Mouse (Mus musculus): ENCODE measurements at regions not wholly inside any gene's neighbourhood (a gene's known extent, or its start where the extent isn't known, plus 50 kb on each side); places are given as distances from the start of the nearest gene placed in this dataset.

- intact Hi-C loops (cut with DNase I) = no loop called here
- no peak for DNase-seq (ENCODE audit: extremely low spot score in 1 of 2, low spot score in 2 of 2)
These were observed 251.1 kb upstream of the Tenm4 start for GRCm38 (mm10) chr7:95919932-95920331.

DNA sequence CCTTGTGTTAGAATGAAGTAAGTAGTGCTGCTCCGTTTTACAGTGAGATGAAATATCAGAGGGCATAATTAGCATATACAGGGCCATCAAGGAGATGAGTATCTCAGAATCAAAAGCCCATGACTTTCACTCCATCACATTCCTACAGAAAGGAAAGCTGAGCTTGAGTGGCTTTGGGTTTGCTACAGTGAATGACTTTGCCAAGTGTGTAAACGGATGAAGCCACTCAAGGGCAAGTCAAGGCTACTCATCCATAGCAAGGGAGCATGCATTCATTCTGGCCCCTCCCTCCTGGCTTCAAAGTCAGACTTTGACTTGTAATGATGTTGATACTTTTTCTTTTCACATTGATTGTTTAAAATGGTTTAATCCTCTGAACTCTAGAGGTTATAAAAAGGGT lies 246.2 kb upstream of the Tenm4 start:
- intact Hi-C loops (cut with DNase I) = loop anchor here (2.0 kb wide), 1 partner anchor 34 kb away; no protein-coding TSS in a partner anchor
- no peak for DNase-seq (ENCODE audit: extremely low spot score in 1 of 2, low spot score in 2 of 2)

- intact Hi-C loops (cut with DNase I) = no loop called here
These were observed 244.7 kb upstream of the Tenm4 start for GRCm38 (mm10) chr7:95926119-95927039.

DNA sequence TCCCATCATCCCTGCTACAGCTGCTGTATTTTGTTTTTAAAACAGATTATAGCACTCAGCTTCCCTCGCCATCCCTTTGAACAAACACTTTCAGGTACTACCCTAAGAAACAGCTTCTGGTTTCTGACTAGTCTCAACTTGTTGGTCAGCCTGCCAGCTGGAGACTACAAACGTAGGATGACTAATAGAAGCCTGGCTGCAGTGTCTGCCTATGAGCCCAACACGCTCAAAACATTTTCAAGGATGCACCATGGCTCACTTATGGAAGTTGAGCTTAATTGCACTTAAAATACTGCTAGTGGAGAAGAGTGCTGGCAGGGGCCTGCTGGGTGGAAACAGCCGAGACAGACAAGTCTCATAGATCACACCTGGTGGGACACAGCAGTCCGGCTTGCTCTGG lies 234.4 kb upstream of the Tenm4 start:
- intact Hi-C loops (cut with DNase I) = no loop called here
- DNase-seq (ENCODE audit: extremely low spot score in 1 of 2, low spot score in 2 of 2) = no peak

More at GRCm38 (mm10) chr7:95926119-95927039, 244.7 kb upstream of the Tenm4 start:
- peak in 1 of 2 experiments; percentile 20 for DNase-seq (ENCODE audit: extremely low spot score in 1 of 2, low spot score in 2 of 2)

GRCm38 (mm10) chr7:95943420-95943819 lies 227.6 kb upstream of the Tenm4 start:
- no peak for DNase-seq (ENCODE audit: extremely low spot score in 1 of 2, low spot score in 2 of 2)
- intact Hi-C loops (cut with DNase I) = no loop called here

DNA sequence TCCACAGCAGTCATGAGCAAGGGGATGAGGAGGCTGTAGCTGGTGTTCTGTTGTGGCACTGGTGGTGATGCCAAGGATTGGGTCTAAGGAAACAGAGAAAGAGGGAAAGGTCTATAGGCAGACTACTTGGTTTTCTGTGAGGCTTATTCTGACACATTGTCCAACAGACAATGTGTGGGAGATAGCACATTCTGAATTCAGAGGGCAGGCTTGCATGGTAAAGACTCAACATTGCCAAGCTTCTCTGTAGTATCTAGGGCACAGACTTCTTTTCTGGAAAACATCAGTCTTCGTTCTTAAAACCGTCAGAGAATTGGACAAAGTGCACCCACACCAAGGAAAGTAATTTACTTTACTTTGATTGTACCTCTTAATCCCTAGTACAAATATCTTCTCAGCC lies 218.7 kb upstream of the Tenm4 start:
- DNase-seq (ENCODE audit: extremely low spot score in 1 of 2, low spot score in 2 of 2) = no peak
- intact Hi-C loops (cut with DNase I) = no loop called here

- intact Hi-C loops (cut with DNase I) = no loop called here
- no peak for DNase-seq (ENCODE audit: extremely low spot score in 1 of 2, low spot score in 2 of 2)
These were observed 216.5 kb upstream of the Tenm4 start for GRCm38 (mm10) chr7:95954511-95954910.

DNA sequence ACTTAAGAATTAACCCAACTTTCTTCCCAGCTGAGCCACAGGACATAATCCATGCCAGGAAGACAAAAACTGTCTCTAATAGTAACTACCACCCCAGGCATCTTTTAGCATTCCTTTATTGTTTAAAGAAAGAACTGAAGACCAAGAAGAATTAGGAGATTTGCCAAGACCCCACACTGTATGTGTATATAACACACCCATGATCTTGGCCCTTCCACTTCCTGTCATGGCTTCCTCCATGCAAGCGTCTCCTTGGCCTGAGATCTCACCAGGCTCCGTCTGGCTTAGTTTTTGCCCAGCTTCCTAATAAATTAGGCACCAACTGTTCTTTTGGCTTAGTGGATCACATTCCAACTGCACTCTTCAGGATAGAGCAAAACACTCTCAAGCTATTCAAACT lies 215.9 kb upstream of the Tenm4 start:
- no peak for DNase-seq (ENCODE audit: extremely low spot score in 1 of 2, low spot score in 2 of 2)
- intact Hi-C loops (cut with DNase I) = no loop called here

DNA sequence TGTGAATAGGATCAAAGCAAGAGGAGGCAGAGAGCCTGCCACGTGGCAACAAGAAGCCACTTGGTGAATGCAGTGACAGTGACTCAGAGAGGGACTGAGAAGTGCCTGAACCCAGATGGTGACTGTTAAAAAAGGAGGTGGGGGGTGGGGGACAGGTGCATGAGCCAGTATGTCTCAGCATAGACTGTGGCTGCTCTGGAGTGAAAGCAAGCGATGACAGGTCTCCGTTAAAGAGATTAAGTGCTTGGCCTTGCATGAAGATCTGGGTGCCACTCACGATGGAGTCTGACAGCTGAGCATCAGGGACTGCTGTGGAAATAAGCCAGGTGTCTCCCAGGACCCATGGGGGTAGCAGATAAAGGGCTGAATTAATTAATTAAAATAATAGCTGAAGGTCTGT lies 212.0 kb upstream of the Tenm4 start:
- no peak for DNase-seq (ENCODE audit: extremely low spot score in 1 of 2, low spot score in 2 of 2)
- intact Hi-C loops (cut with DNase I) = no loop called here

DNA sequence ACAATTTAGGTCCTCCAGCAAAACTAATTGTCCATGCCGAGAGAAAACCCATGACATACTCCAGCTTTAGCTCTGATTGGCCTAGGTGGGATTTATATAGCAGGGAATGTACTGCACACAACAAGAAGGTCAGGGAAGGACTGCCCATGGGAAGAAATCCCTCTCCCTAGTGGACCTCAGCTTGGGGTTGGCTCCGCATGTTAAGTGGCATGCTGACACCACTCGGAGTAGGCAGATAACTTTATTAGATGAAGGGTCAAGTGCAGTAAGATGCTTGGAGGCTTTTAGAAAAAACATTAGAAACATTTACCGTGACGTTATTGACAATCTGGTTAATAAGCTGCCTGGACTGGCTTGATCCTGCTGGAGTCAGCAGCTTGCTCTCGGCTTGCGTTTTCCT lies 199.2 kb upstream of the Tenm4 start:
- intact Hi-C loops (cut with DNase I) = no loop called here
- DNase-seq (ENCODE audit: extremely low spot score in 1 of 2, low spot score in 2 of 2) = no peak

GRCm38 (mm10) chr7:95974085-95974484 lies 197.0 kb upstream of the Tenm4 start:
- intact Hi-C loops (cut with DNase I) = no loop called here
- no peak for DNase-seq (ENCODE audit: extremely low spot score in 1 of 2, low spot score in 2 of 2)

- intact Hi-C loops (cut with DNase I) = no loop called here
- no peak for DNase-seq (ENCODE audit: extremely low spot score in 1 of 2, low spot score in 2 of 2)
These were observed 179.6 kb upstream of the Tenm4 start for GRCm38 (mm10) chr7:95991250-95992032.

GRCm38 (mm10) chr7:95992033-95992516 lies 179.0 kb upstream of the Tenm4 start:
- DNase-seq (ENCODE audit: extremely low spot score in 1 of 2, low spot score in 2 of 2) = no peak
- intact Hi-C loops (cut with DNase I) = no loop called here

DNA sequence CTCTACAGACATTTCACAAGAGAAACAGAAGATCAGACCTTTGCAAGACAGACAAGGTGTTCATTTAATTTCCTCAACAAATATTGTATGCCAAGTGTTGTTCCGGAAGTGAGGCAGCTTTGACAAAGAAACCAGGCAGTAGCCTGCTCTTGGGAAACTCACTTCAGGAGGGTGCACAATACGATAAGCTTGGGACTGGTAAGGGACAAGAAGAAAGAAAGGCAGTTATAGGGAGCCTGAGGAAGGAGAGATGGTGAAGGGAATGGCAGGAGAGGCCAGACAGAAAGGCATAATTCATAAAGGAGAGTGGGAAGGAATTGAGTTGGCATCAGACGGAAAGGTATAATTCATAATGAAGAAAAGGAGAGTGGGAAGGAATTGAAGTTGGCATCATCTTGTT lies 178.5 kb upstream of the Tenm4 start:
- DNase-seq (ENCODE audit: extremely low spot score in 1 of 2, low spot score in 2 of 2) = no peak
- intact Hi-C loops (cut with DNase I) = no loop called here

DNA sequence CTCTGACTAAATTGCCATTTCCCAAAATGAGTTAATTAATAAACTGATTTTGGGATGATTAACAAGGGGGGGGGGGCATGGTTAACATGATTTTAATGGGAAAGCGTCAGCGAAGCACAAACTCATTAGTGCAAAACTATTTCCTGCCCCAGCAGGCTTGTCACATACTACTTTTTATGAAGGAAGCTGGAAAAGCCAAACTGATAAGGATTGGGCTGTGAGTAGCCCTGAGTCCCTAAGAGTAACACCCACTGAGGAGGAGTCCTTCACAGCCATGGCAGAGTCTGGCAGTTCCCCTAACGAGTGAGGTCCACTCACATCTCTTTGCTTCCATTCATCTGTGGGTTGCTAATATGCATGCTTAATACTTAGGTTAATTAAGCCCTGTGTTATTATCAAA lies 173.9 kb upstream of the Tenm4 start:
- no peak for DNase-seq (ENCODE audit: extremely low spot score in 1 of 2, low spot score in 2 of 2)

GRCm38 (mm10) chr7:95999189-95999588 lies 171.9 kb upstream of the Tenm4 start:
- intact Hi-C loops (cut with DNase I) = no loop called here
- no peak for DNase-seq (ENCODE audit: extremely low spot score in 1 of 2, low spot score in 2 of 2)

More for the DNA sequence above, 173.9 kb upstream of the Tenm4 start:
- intact Hi-C loops (cut with DNase I) = no loop called here

- no peak for DNase-seq (ENCODE audit: extremely low spot score in 1 of 2, low spot score in 2 of 2)
- intact Hi-C loops (cut with DNase I) = no loop called here
These were observed 168.6 kb upstream of the Tenm4 start for GRCm38 (mm10) chr7:96002401-96002800.

GRCm38 (mm10) chr7:96006299-96006698 lies 164.7 kb upstream of the Tenm4 start:
- no peak for DNase-seq (ENCODE audit: extremely low spot score in 1 of 2, low spot score in 2 of 2)
- intact Hi-C loops (cut with DNase I) = no loop called here

DNA sequence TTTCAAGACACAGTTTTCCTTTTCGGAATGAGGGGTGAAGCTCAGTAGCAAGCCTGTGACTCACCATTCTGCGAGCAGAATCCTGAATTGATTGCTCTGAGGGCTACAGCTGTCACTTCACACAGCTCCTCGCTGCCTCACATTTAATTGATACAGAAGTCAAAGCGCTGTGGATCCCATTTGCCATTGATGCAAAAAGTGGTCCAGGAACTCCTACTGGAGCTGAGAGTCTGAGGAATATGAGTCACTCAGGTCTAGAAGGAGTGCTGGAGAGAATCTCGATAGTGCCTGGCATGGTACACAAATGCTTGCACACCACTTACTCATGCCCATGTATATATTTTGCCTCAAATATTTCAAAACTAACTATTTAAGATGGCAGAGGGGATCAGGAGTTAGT lies 158.0 kb upstream of the Tenm4 start:
- DNase-seq (ENCODE audit: extremely low spot score in 1 of 2, low spot score in 2 of 2) = no peak
- intact Hi-C loops (cut with DNase I) = no loop called here

All from left cerebral cortex, postnatal 10 days (tissue).